Mouse (Mus musculus) MEL (cell line): ENCODE data around the gene Chm. TPM values are rescaled to one million over a fixed set of nuclear protein-coding genes. Genes with fewer than 3 reads are reported as not detected.
"Not testable (repeated sequence)": the region's sequence is repeated elsewhere in the genome, so short reads cannot be mapped to it uniquely, and the experiment has no call there.

ENCODE experiments used
- DNase-seq: peaks from one replicate; pipeline ENCODE4 v3.0.0; 2011; ENCODE audit warnings: low read depth, low spot score
- H3K27ac ChIP-seq: 2 replicates; pipeline ENCODE4 v1.5.1; 2012; ENCODE audit warnings: low read depth, mild to moderate bottlenecking, control low read depth, low read length, moderate library complexity; ENCODE audit not compliant: control insufficient read depth
- H3K27me3 ChIP-seq, 2 experiments: fragments of 150-350 bp in 1 of 2; sonication (generic) in 1 of 2; 2 replicates each; pipeline ENCODE4 v1.6.1; 2012; ENCODE audit warnings: low read length in 2 of 2, mild to moderate bottlenecking in 2 of 2, improper control_type of control experiment in 1 of 2, moderate library complexity in 1 of 2; ENCODE audit not compliant: insufficient read depth in 2 of 2, control insufficient read depth in 1 of 2
- H3K36me3 ChIP-seq, 2 experiments: 2 replicates each; pipeline ENCODE4 v1.6.1; 2012 to 2014; ENCODE audit warnings: low read length in 2 of 2, improper control_type of control experiment in 1 of 2, inconsistent platforms in 1 of 2, mild to moderate bottlenecking in 1 of 2; ENCODE audit not compliant: insufficient read depth in 2 of 2, control insufficient read depth in 1 of 2
- H3K4me1 ChIP-seq, 2 experiments: fragments of 150-350 bp in 1 of 2; sonication (generic) in 1 of 2; 2 replicates each; pipeline ENCODE4 v1.6.1; 2012; ENCODE audit warnings: low read length in 2 of 2, improper control_type of control experiment in 1 of 2, mild to moderate bottlenecking in 1 of 2; ENCODE audit not compliant: insufficient read depth in 2 of 2, control insufficient read depth in 1 of 2
- H3K4me3 ChIP-seq, 2 experiments: fragments of 150-350 bp in 1 of 2; sonication (generic) in 1 of 2; 2 replicates each; pipeline ENCODE4 v1.5.1; 2012; ENCODE audit warnings: low read depth in 2 of 2, low read length in 2 of 2, mild to moderate bottlenecking in 2 of 2, moderate library complexity in 2 of 2, control low read depth in 1 of 2, improper control_type of control experiment in 1 of 2; ENCODE audit not compliant: control insufficient read depth in 1 of 2, insufficient read depth in 1 of 2
- H3K79me2 ChIP-seq: 2 replicates; pipeline ENCODE4 v1.6.1; 2012; ENCODE audit warnings: mild to moderate bottlenecking, low read length, moderate library complexity; ENCODE audit not compliant: control insufficient read depth, poor library complexity, insufficient read depth
- H3K9ac ChIP-seq: 2 replicates; pipeline ENCODE4 v1.6.1; 2012; ENCODE audit warnings: low read depth, mild to moderate bottlenecking, control low read depth, low read length, moderate library complexity; ENCODE audit not compliant: control insufficient read depth, poor library complexity, severe bottlenecking
- H3K9me3 ChIP-seq: fragments of 150-350 bp; sonication (generic); replicated peaks from 2 replicates; pipeline ENCODE4 v1.6.1; 2012; ENCODE audit warnings: mild to moderate bottlenecking, low read length, improper control_type of control experiment, moderate library complexity; ENCODE audit not compliant: insufficient read depth
- EP300 ChIP-seq, 2 experiments: IDR thresholded peaks; 2 replicates each; pipeline ENCODE4 v1.6.1; 2011; ENCODE audit warnings: improper control_type of control experiment in 2 of 2, low read length in 2 of 2, low read depth in 1 of 2, mild to moderate bottlenecking in 1 of 2
- GATA1 ChIP-seq: IDR thresholded peaks from 2 replicates; pipeline ENCODE4 v1.6.1; 2011; ENCODE audit warnings: low read depth, low read length, improper control_type of control experiment
- JUND ChIP-seq: IDR thresholded peaks from 2 replicates; pipeline ENCODE4 v1.6.1; 2011; ENCODE audit warnings: low read depth, mild to moderate bottlenecking, improper control_type of control experiment, low read length
- MAX ChIP-seq: IDR thresholded peaks from 2 replicates; pipeline ENCODE4 v1.6.1; 2011; ENCODE audit warnings: low read length, improper control_type of control experiment
- NRF1 ChIP-seq: IDR thresholded peaks from 2 replicates; pipeline ENCODE4 v1.6.1; 2014; ENCODE audit warnings: low read depth, mild to moderate bottlenecking, inconsistent platforms, low read length, improper control_type of control experiment, moderate library complexity; ENCODE audit not compliant: poor library complexity, insufficient read depth, severe bottlenecking
- POLR2AphosphoS5 ChIP-seq: IDR thresholded peaks from 2 replicates; pipeline ENCODE4 v1.6.1; 2012; ENCODE audit warnings: low read depth, borderline replicate concordance, mild to moderate bottlenecking, inconsistent platforms, low read length, moderate library complexity, mixed read lengths
- TAL1 ChIP-seq: IDR thresholded peaks from 2 replicates; pipeline ENCODE4 v1.6.1; 2012; ENCODE audit warnings: mild to moderate bottlenecking, inconsistent platforms, low read length, moderate library complexity, mixed read lengths
- TBP ChIP-seq: IDR thresholded peaks from 2 replicates; pipeline ENCODE4 v1.8.0; 2011; ENCODE audit warnings: low read depth, low read length, improper control_type of control experiment
- TCF12 ChIP-seq: IDR thresholded peaks from 2 replicates; pipeline ENCODE4 v1.6.1; 2014; ENCODE audit warnings: low read depth, mild to moderate bottlenecking, inconsistent platforms, low read length, improper control_type of control experiment, moderate library complexity
- USF1 ChIP-seq: IDR thresholded peaks from 2 replicates; pipeline ENCODE4 v1.6.1; 2014; ENCODE audit warnings: low read depth, mild to moderate bottlenecking, inconsistent platforms, low read length, improper control_type of control experiment, moderate library complexity
- ZC3H11A ChIP-seq: IDR thresholded peaks from 2 replicates; pipeline ENCODE4 v1.6.1; 2012; ENCODE audit warnings: low read depth, mild to moderate bottlenecking, inconsistent platforms, low read length, improper control_type of control experiment
- ZNF384 ChIP-seq: IDR thresholded peaks from 2 replicates; pipeline ENCODE4 v1.6.1; 2012; ENCODE audit warnings: low read depth, mild to moderate bottlenecking, inconsistent platforms, low read length, improper control_type of control experiment
- polyA plus RNA-seq, 2 experiments: library from polyadenylated mRNA; stranded (reverse) in 1 of 2; unstranded in 1 of 2; fragments of >175 nt in 1 of 2; fragments of >200 nt in 1 of 2; gene quantifications; 2 replicates each; pipeline versions ENCODE4 v1.2.1 to v1.2.4; 2012; ENCODE audit warnings: low replicate concordance in 2 of 2, low read depth in 1 of 2; ENCODE audit not compliant: insufficient read length in 2 of 2, insufficient read depth in 1 of 2, missing spikeins in 1 of 2
- total RNA-seq: library from RNA; depleted of rRNA; stranded (reverse); fragments of 300-350 nt; gene quantifications from 2 replicates; pipeline ENCODE4 v1.2.3, GENCODE M21; 2012

The Chm gene
- total and polyA plus RNA-seq, 3 experiments: 9.2 to 11.9 TPM; not detected in 1

- TF ChIP-seq MAX (0 out of 2 replicates have a peak, but pooled peaks have one; percentile 1), POLR2AphosphoS5 (no peak)
- Histone ChIP-seq H3K9me3 (no peaks in the 10 kb centered on the region), H3K4me1 (peaks cover 0 to 2% of the 10 kb centered on the region in 2 experiments; a peak in 2 of 4 replicates), H3K36me3 (peaks cover 0 to 9% of the 10 kb centered on the region in 2 experiments; a peak in 2 of 4 replicates), H3K27me3 (no peaks in the 10 kb centered on the region), H3K79me2 (peaks cover 13% of the 10 kb centered on the region), H3K27ac (peak overlapping the region; percentile 71), H3K9ac (peak overlapping the region; percentile 79), H3K4me3 (peak overlapping the region; percentile 81 to 94)
- peak; percentile 41 for DNase-seq
These were observed 618 bp downstream of the Chm start for GRCm38 (mm10) chrX:113184569-113185229.

DNA sequence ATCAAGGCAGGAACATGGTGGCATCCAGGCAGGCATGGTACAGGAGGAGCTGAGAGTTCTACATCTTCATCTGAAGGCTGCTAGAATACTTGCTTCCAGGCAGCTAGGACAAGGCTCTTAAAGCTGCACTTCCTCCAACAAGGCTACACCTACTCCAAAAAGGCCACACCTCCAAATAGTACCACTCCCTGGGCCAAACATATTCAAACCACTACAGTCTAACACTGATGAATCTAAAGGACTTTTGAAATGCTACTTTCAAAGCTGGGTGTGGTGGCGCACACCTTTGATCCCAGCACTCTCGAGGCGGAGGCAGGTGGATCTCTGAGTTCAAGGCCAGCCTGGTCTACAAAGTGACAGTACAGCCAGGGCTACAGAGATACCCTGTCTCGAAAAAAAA, 4.5 kb downstream of the Chm start:
- H3K27ac ChIP-seq, H3K9me3 ChIP-seq, DNase-seq: not testable (repeated sequence)

DNA sequence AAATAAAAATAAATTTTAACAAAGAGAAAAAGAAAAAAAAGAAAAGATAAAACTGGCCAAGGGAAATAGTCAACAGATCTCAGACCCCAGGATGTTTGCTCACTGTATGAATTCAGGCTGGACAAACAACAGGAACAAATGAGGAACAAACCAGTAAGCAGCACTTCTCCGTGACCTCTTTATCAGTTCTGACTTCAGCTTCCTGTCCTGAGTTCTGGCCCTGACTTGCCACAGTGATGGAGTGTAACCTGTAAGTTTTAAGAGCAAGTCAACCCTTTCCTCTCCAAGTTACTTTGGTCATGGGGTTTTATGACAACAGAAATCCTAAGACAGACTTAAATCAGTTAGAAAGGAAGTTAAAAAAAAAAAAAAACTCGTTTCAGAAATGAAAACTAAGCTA, 12.6 kb downstream of the Chm start:
- peak; percentile 59 for DNase-seq
- Histone ChIP-seq H3K27me3 (no peaks in the 10 kb centered on the region), H3K27ac (peak overlapping the region; percentile 10), H3K4me1 (peaks cover 0 to 5% of the 10 kb centered on the region in 2 experiments; a peak in 3 of 4 replicates), H3K4me3 (no peak overlapping the region), H3K79me2 (peaks cover 12% of the 10 kb centered on the region), H3K9ac (no peak overlapping the region), H3K36me3 (peaks cover 2 to 16% of the 10 kb centered on the region in 2 experiments; a peak in 2 of 4 replicates), H3K9me3 (no peaks in the 10 kb centered on the region)
- no peak for TF ChIP-seq ZC3H11A
- TF ChIP-seq GATA1: peak; percentile 17; the same call in 1 of the 2 replicates
- no peak for TF ChIP-seq NRF1
- peak; percentile 68 for TF ChIP-seq ZNF384
- TF ChIP-seq TCF12: no peak
- 0 out of 2 replicates have a peak, but pooled peaks have one; percentile 19 for TF ChIP-seq TBP
- TF ChIP-seq USF1: no peak
- TF ChIP-seq TAL1: 0 out of 2 replicates have a peak, but pooled peaks have one; percentile 7
- TF ChIP-seq EP300 (IDR thresholded peaks at IDR 0.05; ENCODE audit: low read depth in 1 of 2, low read length in 2 of 2): peak in 1 of 2 experiments; percentile 55; a peak in 1 of 4 replicates
- TF ChIP-seq JUND: no peak

More for the DNA sequence above, 4.5 kb downstream of the Chm start:
- H3K4me1 ChIP-seq, H3K27me3 ChIP-seq, H3K36me3 ChIP-seq, H3K4me3 ChIP-seq, H3K9ac ChIP-seq: not testable (repeated sequence)
- peaks cover 21% of the 10 kb centered on the region for H3K79me2 ChIP-seq
